Mouse (Mus musculus): ENCODE data around the gene Dtx2.

The Dtx2 gene

DNA sequence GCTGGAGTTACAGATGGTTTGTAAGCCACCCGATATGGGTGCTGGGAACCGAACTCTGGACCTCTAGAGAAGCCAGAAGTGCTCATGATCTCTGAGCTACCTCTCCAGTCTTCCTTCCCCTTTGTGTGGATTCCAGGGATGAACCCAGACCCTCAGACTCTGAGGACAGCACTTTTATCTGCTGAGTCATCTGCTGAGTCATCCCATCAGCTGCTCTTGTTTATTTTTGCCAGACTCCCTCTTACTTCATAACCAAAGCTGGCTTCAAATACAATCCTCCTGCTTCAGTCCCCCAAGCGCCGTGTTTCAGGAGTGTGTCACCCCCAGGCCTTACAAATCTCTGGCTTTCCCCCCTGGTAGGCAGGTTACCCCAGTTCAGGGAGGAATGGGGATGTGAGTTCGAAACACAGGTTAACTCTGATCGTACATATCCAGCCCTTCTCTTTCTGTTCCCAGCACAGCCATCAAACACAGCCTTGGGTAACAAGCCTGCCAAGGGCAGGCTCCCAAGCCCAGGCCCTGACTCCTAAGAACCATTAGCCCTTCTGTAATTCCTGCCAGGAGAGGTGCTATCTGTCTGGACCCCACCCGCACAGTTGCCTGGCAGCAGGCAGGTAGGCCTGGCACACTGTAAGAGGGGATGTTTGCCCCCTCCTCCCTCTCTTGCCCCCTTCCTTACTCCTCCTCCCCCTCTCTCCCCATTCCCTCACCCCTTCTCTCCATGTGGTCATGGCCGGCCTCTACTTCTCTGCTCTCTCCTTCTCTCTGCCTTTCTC is 18.5 kb upstream of the Dtx2 start:
- DNase-seq (ENCODE audit: low spot score in 2 of 2), result no peak

DNA sequence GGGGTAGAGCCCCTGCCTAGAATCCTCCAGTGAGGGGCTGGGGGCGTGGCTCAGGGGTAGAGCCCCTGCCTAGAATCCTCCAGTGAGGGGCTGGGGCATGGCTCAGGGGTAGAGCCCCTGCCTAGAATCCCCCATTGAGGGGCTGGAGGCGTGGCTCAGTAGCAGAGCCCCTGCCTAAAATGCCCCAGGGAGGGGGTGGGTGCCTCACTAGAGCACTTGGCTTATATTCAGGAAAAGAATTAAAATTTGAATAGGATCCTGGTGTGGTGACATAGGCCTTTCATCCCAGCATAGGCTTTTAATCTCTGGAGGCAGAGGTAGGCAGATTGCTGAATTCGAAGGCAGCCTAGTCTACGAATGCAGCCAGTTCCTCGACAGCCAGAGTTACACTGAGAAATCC is 15.2 kb upstream of the Dtx2 start:
- DNase-seq (ENCODE audit: low spot score in 2 of 2), result no peak

- DNase-seq (ENCODE audit: low spot score in 2 of 2), result no peak
Observed at GRCm38 (mm10) chr5:135979904-135980303, 14.7 kb upstream of the Dtx2 start, which contains the start of gene Zp3. TSS of gene Zp3 (plus strand) at chr5:135980099.

GRCm38 (mm10) chr5:135982398-135982797 is 12.2 kb upstream of the Dtx2 start:
- DNase-seq (ENCODE audit: low spot score in 2 of 2), result no peak

DNA sequence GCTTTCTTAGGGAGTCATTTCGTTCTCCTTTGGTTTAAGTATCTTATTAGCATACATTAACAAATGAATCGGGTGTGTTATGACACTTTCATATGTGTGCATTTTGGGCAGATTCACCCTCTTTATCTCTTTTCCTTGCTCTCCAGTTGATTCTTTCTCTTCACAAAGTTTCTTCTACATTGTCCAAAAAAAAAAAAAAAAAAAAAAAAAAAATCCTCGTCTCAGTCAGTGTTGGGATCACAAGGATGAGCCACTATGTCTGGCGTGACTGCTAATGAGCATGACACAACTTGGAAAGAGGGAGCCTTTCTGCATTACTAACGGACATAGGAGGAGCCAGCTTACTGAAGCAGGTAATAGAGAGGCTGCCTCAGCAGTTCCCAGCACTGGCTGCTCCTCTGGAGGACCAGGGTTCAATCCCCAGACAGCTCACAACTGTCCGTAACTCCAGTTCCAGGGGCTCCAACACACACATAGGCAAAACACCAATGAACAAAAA is 10.0 kb upstream of the Dtx2 start:
- DNase-seq (ENCODE audit: low spot score in 2 of 2), result no peak

DNA sequence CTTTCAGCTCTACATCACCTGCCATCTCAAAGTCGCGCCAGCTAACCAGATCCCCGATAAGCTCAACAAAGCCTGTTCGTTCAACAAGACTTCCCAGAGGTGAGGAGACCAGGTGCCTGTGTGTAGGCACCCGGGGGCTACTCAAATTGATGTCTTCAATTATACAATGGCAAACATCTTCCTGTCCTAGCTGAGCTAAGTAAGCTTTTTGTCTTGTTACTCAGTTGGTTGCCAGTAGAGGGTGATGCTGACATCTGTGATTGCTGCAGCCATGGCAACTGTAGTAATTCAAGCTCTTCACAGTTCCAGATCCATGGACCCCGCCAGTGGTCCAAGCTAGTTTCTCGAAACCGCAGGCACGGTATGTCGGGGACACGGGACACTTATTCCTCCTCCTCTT is 7.4 kb upstream of the Dtx2 start:
- DNase-seq (ENCODE audit: low spot score in 2 of 2), result no peak

- no peak for DNase-seq (ENCODE audit: low spot score in 2 of 2)
Observed at GRCm38 (mm10) chr5:135990601-135991000, 4.0 kb upstream of the Dtx2 start.

GRCm38 (mm10) chr5:135993381-135993965 is 1.1 kb upstream of the Dtx2 start:
- no peak for DNase-seq (ENCODE audit: low spot score in 2 of 2)

- no peak for DNase-seq (ENCODE audit: low spot score in 2 of 2)
Observed at GRCm38 (mm10) chr5:135994335-135994724, 270 bp upstream of the Dtx2 start.

GRCm38 (mm10) chr5:135996162-135996561 is 1.6 kb downstream of the Dtx2 start:
- no peak for DNase-seq (ENCODE audit: low spot score in 2 of 2)

GRCm38 (mm10) chr5:136001222-136001621 is 6.6 kb downstream of the Dtx2 start:
- no peak for DNase-seq (ENCODE audit: low spot score in 2 of 2)

- DNase-seq (ENCODE audit: low spot score in 2 of 2), result no peak
Observed at GRCm38 (mm10) chr5:136002325-136002724, 7.7 kb downstream of the Dtx2 start.

GRCm38 (mm10) chr5:136002751-136003151 is 8.2 kb downstream of the Dtx2 start:
- DNase-seq (ENCODE audit: low spot score in 2 of 2), result no peak

GRCm38 (mm10) chr5:136004537-136004936 is 9.9 kb downstream of the Dtx2 start:
- DNase-seq (ENCODE audit: low spot score in 2 of 2), result no peak

DNA sequence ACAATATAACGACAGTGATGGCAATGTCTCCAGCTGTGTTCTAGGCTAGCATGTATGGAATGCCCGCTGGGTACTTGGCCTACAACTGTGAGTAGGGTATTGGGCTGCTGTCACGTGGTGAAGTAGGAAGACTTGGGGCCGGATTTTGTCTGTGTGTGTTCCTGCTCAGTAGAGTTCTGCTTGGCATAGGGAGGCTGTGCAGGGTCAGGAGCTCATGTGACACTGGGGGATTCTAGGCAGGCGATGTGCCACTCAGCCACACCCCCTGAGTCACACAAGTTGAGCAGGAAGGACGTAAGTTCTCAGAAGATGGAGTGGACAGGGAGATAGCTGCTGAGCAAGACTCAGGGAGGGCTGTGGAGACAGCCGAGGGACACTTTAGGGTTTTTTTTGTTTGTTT is 13.1 kb downstream of the Dtx2 start:
- no peak for DNase-seq (ENCODE audit: low spot score in 2 of 2)

DNA sequence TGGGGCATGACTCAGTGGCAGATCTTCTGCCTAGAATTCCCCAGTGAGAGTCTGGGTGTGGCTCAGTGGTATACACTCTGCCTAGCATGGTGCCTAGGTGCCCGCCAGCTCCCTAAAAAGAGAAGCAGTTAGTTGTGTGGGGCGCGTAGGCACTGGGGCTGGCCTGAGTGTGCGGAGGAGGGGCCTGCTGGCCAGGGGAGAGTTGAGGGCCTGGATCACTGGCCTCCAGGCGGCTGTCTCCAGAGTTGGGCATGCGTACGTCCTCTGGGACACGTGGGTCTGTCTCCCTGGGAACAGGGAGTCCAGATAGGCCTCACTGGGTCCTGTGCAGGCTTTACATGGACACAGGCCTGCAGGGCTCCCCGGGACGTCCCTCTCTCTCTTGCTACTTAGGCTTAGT is 20.3 kb downstream of the Dtx2 start:
- DNase-seq (ENCODE audit: low spot score in 2 of 2), result no peak

GRCm38 (mm10) chr5:136015586-136015985 is 21.0 kb downstream of the Dtx2 start:
- no peak for DNase-seq (ENCODE audit: low spot score in 2 of 2)

DNA sequence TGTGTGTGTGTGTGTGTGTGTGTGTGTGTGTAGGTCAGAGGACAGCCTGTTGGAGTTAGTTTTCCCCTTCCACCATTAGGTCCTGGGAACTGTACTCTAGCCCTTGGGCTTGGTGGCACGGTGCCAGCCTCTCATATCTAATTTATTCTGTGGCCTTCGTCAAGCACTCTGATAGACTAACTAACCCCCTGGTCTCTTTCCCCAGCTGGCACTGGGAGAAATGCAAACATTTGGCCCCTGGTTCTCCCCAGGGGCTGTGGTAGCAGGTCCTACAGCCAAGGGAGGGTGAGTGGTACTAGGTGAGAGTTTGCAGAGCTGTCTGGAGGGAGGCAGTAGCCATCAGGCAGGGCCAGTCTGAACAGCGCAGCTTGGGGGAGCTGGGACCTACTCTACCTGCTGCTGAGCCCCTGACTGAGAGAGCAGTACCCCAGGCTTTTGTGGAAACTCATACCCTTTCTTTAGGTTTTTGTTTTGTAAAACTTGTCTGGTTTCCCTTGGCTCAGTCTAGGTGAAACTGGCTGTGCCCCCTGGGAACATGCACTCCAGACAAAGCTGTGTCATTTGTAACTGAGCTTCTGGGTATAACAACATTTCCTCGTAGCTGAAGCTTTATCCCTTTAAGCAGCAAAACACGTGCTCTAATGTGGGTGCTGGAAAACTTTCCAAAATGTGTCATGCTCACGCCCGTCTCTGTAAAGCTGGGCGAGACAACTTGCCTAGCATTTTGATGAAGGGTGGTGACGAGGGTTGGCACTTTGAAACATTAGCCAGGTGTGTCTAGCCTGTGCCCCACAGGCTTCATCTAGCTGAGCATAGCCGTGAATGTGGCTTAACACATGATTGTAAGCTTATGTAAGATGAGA is 21.6 kb downstream of the Dtx2 start:
- no peak for DNase-seq (ENCODE audit: low spot score in 2 of 2)

- no peak for DNase-seq (ENCODE audit: low spot score in 2 of 2)
Observed at GRCm38 (mm10) chr5:136017262-136017661, 22.7 kb downstream of the Dtx2 start.

DNA sequence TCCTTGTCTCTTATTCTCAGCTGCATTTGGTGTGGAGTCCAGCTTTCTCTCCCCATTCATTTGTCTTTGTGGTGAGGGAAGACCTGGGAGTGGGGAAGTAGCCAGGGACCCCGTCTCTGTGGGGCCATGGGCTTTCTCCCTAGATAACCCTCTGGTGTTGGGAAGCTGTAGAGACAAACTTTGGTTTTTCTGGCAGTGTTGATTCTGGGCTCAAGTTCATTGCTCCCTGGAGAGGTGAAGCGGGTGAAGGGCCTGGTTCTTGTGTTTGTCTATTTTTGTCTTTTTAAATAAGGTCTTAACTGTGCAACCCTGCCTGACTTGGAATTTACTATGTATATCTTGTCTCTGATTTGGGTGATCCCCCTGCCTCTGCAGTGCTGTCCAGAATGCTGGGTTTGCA is 24.1 kb downstream of the Dtx2 start:
- no peak for DNase-seq (ENCODE audit: low spot score in 2 of 2)

DNA sequence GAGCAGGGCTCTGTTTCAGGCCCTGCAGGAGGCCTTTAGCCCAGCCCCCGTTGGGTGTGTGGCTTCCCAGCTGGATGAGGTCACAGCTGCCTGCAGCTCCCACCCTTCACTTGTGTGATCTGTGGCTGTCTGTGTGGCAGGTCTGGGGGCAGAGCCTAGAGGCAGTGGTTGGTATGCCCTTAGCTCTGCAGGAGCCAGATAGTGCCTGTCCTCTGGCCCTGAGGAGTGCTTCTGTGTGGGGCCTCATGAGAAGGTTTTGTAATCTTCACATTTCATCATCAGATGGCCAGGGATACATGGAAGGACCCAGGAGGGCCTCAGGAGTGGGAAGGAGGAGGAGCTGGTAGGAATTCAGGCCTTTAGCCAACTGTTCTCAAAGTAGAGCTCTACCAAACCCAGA is 25.3 kb downstream of the Dtx2 start:
- no peak for DNase-seq (ENCODE audit: low spot score in 2 of 2)

DNA sequence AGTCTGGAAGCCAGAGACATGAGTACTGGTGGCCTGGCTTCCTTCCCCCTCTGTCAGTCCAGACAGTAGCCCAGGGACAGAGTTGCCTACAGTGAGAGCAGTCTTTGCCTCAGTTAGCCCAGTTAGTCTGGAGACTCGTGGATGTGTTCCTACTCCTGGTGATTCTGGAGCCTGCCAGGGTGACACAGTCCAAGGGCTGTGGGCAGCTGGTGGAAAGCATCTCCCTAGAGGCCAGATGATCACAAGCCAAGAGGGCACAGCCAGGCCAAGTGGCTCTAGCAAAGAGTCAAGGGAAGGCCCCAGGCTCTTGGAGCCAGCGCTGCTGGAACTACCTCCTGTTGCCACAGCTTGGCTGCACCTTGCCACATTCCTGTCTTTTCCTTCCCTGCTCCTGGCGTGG is 31.1 kb downstream of the Dtx2 start:
- DNase-seq (ENCODE audit: low spot score in 2 of 2), result no peak

All from frontal cortex, postnatal 10 days (tissue).